Mouse (Mus musculus) intestine, embryonic 15.5 days (tissue): ENCODE measurements around the gene Tmco4. TPM values are rescaled to one million over a fixed set of nuclear protein-coding genes. Genes with fewer than 3 reads are reported as not detected.
A peak's percentile ranks its signal among the peaks of the same experiment; 100 is the strongest.

Experiments used
- ATAC-seq: fragments of 200-750 bp; cut with Nextera tagmentation; 2 replicates; pipeline ENCODE4 v1.8.0; 2017; ENCODE audit warnings: moderate TSS enrichment, moderate library complexity
- H3K27ac ChIP-seq: fragments of 300-500 bp; sonication (generic); 2 replicates; pipeline ENCODE4 v1.5.1; 2015; ENCODE audit warnings: mild to moderate bottlenecking, inconsistent platforms
- H3K27me3 ChIP-seq: fragments of 300-500 bp; sonication (generic); replicated peaks from 2 replicates; pipeline ENCODE4 v1.6.1; 2015; ENCODE audit warnings: inconsistent platforms
- H3K36me3 ChIP-seq: fragments of 300-500 bp; sonication (generic); 2 replicates; pipeline ENCODE4 v1.6.1; 2015; ENCODE audit warnings: inconsistent platforms
- H3K4me1 ChIP-seq: fragments of 300-500 bp; sonication (generic); replicated peaks from 2 replicates; pipeline ENCODE4 v1.6.1; 2015; ENCODE audit warnings: inconsistent platforms
- H3K4me2 ChIP-seq: fragments of 300-500 bp; sonication (generic); replicated peaks from 2 replicates; pipeline ENCODE4 v1.6.1; 2015; ENCODE audit warnings: mild to moderate bottlenecking, inconsistent platforms
- H3K4me3 ChIP-seq: fragments of 300-500 bp; sonication (generic); replicated peaks from 2 replicates; pipeline ENCODE4 v1.5.1; 2015; ENCODE audit warnings: inconsistent platforms
- H3K9ac ChIP-seq: fragments of 300-500 bp; sonication (generic); 2 replicates; pipeline ENCODE4 v1.6.1; 2015; ENCODE audit warnings: inconsistent platforms
- H3K9me3 ChIP-seq: fragments of 300-500 bp; sonication (generic); 2 replicates; pipeline ENCODE4 v1.6.1; 2016; ENCODE audit warnings: inconsistent platforms
- WGBS: fragments of 180-500 bp; shearing (Covaris S2); methylation state at CpG from one replicate; pipeline ENCODE4 v1.1.7; 2015; 5-methylcytosine and 5-hydroxymethylcytosine counted together
- polyA plus RNA-seq: library from polyadenylated mRNA; unstranded; fragments of >200 nt; fragmentation: Nextera tagmentation; extraction: Ambion mirVana; gene quantifications from 2 replicates; pipeline ENCODE4 v1.2.1, GENCODE M21; 2015

The Tmco4 gene
- polyA plus RNA-seq, 1 experiment from 2014 or later = 14.1 TPM

DNA sequence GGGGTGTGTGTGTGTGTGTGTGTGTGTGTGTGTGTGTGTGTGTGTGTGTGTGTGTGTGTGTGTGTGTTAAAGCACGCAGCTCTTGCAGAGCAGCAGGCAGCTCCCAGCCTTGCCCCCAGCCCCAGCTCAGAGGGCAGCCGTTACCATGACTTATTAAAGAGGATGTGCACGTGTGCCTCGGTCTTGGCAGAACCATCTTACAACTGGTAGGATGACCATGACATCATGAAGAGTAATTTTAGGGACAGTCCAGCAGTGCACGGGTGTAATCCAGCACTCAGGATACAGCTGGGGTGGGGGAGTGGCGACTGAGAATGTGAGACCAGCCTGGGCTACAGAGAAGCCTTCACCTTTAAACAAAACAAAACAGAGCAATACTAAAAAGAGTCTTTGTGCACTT, 32.5 kb downstream of the Tmco4 start:
- Histone ChIP-seq H3K9me3 (no peaks in the 10 kb centered on the region), H3K4me1 (peaks cover 14% of the 10 kb centered on the region; the same call in 1 of the 2 replicates), H3K4me2 (no peak overlapping the region), H3K9ac (no peak overlapping the region), H3K4me3 (no peak overlapping the region), H3K27me3 (no peaks in the 10 kb centered on the region), H3K36me3 (no peaks in the 10 kb centered on the region), H3K27ac (no peak overlapping the region)
- 54% methylated on average over 6 of the region's 6 CpGs for WGBS
- ATAC-seq = no peak

DNA sequence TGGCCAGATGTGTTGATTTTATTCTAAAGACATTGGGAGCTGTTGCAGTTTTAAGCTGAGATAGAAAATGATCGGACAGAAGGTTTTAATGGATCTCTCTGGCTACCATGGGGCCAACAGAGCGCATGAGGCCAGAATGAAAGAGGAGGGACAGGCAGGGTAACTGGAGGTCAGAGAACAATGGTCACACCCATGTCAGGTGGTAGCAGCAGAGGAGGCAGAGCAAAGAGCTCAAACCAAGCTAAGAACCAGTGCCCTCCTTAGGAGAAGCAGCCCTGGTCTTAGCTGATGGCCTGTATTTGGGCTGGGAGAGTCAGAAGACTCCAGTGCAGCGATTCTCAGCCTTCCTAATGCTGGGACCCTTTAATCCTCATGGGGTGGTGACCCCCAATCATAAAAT, 34.7 kb downstream of the Tmco4 start:
- H3K27me3 ChIP-seq = no peaks in the 10 kb centered on the region
- H3K4me2 ChIP-seq = no peak overlapping the region
- H3K9ac ChIP-seq = no peak overlapping the region
- H3K9me3 ChIP-seq = no peaks in the 10 kb centered on the region
- H3K36me3 ChIP-seq = no peaks in the 10 kb centered on the region
- H3K4me3 ChIP-seq = no peak overlapping the region
- peak overlapping the region; percentile 65 for H3K27ac ChIP-seq
- ATAC-seq = peak; percentile 50
- 0 out of 2 replicates have a peak, but pooled peaks cover 8% of the 10 kb centered on the region for H3K4me1 ChIP-seq
- WGBS = 73% methylated on average over 3 of the region's 3 CpGs

DNA sequence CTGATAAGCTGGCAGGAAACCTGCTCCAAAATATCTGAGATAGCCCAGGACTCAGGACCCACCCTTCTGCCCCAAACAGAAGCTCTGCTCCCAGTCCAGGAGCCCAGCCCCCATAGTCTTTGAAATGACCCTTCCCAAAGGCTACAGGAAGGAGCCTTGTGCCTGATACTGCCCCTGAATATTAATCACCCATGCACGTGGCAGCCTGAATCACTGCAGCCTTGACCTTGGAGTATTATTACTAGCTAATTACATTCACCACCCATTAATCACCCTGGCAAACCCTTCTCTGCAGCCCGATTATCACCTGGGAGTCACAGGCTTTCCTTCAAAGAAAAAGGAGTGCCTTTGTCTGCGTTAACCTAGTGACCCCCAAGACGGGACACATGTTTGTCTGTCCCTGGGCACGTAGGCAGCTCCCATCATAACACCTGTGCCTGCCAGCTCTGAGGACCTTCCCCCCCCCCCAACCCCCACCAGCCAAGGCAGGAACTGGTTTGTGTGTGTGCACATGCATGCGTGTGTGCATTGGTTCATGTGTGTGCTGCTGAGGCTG, 35.4 kb downstream of the Tmco4 start:
- no peak overlapping the region for H3K4me3 ChIP-seq
- 33% methylated on average over 6 of the region's 6 CpGs for WGBS
- H3K4me1 ChIP-seq = 0 out of 2 replicates have a peak, but pooled peaks cover 8% of the 10 kb centered on the region
- peak; percentile 71 for ATAC-seq
- H3K9me3 ChIP-seq = no peaks in the 10 kb centered on the region
- no peak overlapping the region for H3K4me2 ChIP-seq
- no peaks in the 10 kb centered on the region for H3K36me3 ChIP-seq
- no peak overlapping the region; the same call in 1 of the 2 replicates for H3K9ac ChIP-seq
- H3K27ac ChIP-seq = peak overlapping the region; percentile 65
- H3K27me3 ChIP-seq = no peaks in the 10 kb centered on the region

DNA sequence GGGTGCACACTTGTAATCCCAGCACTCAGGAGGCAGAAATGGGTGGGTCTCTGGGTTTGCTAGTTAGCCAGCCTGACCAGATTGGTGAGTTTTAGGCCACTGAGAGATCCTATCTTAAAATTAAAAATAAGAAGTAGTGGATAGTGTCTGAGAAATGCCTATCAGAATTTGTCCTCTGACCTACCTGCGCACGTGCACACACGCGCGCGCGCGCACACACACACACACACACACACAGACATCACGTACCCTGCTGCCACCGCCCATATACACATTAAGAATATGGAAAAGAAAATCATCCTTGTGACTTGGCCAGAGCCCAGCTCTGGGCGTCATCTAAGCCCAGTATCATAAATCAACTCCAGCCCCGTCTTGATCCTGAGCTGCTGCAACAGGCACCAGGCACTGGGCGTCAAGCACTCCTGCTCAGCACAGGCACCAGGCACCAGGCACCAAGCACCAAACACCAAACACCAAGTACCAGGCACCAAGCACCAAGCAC, 38.6 kb downstream of the Tmco4 start:
- Histone ChIP-seq H3K27ac (no peak overlapping the region), H3K9me3 (no peaks in the 10 kb centered on the region), H3K36me3 (no peaks in the 10 kb centered on the region), H3K4me2 (no peak overlapping the region), H3K4me3 (no peak overlapping the region), H3K4me1 (0 out of 2 replicates have a peak, but pooled peaks cover 8% of the 10 kb centered on the region), H3K27me3 (no peaks in the 10 kb centered on the region), H3K9ac (no peak overlapping the region)
- no peak; the same call in 1 of the 2 replicates for ATAC-seq
- WGBS = 72% methylated on average over 13 of the region's 13 CpGs

DNA sequence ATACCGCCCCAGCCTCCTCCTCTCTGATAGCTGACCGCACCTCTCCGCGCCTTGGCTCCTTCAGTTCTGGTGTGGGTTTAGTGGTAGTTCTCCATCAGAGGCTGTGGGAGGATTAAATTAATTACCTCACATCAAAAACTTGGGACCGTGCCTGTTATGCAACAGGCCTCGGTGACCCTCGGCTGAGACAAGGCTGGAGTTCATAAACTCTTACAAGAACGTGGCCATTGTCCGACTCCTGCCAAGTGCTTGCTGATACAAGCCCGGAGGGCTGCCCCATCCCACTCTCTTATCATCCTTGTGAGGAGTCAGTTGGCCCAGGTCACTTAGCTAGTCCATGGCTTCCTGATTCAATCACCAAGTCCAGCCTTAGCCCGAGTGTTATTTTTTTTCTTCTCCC, 40.6 kb downstream of the Tmco4 start:
- H3K4me2 ChIP-seq = no peak overlapping the region
- 81% methylated on average over 11 of the region's 11 CpGs for WGBS

DNA sequence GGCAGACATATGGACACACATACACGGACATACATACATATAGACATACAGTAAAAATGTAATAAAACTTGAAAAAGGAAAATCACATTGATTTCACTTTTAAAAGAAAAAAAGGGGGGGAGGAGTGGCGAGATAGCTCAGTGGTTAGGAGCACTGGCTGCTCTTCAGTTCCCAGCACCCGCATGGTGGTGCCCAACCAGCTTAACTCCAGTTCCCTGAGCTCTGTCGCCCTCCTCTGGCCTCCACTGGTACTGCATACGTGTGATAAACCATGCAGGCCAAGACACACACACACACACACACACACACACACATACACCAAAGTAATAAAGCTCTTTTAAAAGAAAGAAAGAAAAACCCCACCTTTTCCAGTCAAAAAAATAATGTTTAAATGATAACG, 42.1 kb downstream of the Tmco4 start:
- H3K4me3 ChIP-seq = no peak overlapping the region
- H3K27me3 ChIP-seq = no peaks in the 10 kb centered on the region
- peaks cover 4% of the 10 kb centered on the region; the same call in 1 of the 2 replicates for H3K4me1 ChIP-seq
- no peak overlapping the region for H3K27ac ChIP-seq
- 78% methylated on average over 6 of the region's 6 CpGs for WGBS
- no peak overlapping the region for H3K4me2 ChIP-seq
- H3K9me3 ChIP-seq = no peaks in the 10 kb centered on the region
- no peak overlapping the region for H3K9ac ChIP-seq
- H3K36me3 ChIP-seq = no peaks in the 10 kb centered on the region
- ATAC-seq = no peak

More for the DNA sequence above, 40.6 kb downstream of the Tmco4 start:
- H3K9ac ChIP-seq = no peak overlapping the region
- H3K9me3 ChIP-seq = no peaks in the 10 kb centered on the region
- H3K27me3 ChIP-seq = no peaks in the 10 kb centered on the region
- no peak overlapping the region for H3K27ac ChIP-seq
- H3K36me3 ChIP-seq = no peaks in the 10 kb centered on the region
- no peak for ATAC-seq
- peaks cover 4% of the 10 kb centered on the region; the same call in 1 of the 2 replicates for H3K4me1 ChIP-seq
- H3K4me3 ChIP-seq = no peak overlapping the region

DNA sequence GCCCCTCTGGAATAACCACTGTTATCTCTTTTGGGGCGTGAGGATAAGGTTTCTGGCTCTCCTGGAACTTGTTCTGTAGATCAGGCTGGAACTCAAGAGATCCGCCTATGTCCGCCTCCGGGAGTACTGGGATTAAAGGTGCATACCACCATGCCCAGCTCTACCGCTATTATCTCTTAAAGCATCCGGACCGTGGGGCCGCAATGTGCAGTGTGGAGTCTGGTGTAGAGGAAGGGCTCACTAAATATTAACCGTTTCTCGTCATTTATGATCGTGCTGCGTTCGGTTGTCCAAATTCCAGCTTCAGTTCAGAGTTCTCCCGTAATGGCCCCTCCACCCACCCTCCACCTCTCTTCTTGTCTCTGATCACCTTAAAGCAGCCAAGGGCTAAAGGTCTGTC, 45.7 kb downstream of the Tmco4 start:
- Histone ChIP-seq H3K27me3 (no peaks in the 10 kb centered on the region), H3K4me2 (peak overlapping the region; percentile 26; the same call in 1 of the 2 replicates), H3K4me1 (peaks cover 4% of the 10 kb centered on the region; the same call in 1 of the 2 replicates), H3K36me3 (no peaks in the 10 kb centered on the region), H3K4me3 (no peak overlapping the region), H3K9ac (no peak overlapping the region), H3K27ac (peak overlapping the region; percentile 77), H3K9me3 (no peaks in the 10 kb centered on the region)
- 55% methylated on average over 14 of the region's 14 CpGs for WGBS
- peak; percentile 86 for ATAC-seq

DNA sequence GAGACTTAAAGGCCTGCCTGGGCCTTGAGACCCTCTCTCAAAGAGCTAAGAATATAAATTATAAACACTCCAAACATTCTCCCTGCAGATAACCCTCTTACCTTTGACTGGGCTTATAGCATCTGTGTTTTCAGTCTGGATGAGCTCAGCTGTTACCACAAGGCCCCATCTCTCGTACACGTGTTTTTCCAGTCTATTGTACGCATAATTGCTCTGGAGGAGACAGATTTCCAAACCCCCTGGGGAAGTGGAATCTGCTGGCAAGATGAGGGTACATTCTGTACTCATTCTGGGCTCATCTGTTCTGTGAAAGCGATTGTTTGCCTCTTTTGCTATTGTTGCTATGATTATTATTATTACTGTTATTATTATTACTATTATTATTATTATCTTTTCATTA, 46.3 kb downstream of the Tmco4 start:
- H3K4me2 ChIP-seq = peak overlapping the region; percentile 26
- no peaks in the 10 kb centered on the region for H3K9me3 ChIP-seq
- H3K27ac ChIP-seq = peak overlapping the region; percentile 77
- peaks cover 4% of the 10 kb centered on the region; the same call in 1 of the 2 replicates for H3K4me1 ChIP-seq
- peak; percentile 15; the same call in 1 of the 2 replicates for ATAC-seq
- WGBS = 52% methylated on average over 4 of the region's 4 CpGs
- no peaks in the 10 kb centered on the region for H3K27me3 ChIP-seq
- H3K9ac ChIP-seq = no peak overlapping the region
- no peak overlapping the region for H3K4me3 ChIP-seq
- H3K36me3 ChIP-seq = no peaks in the 10 kb centered on the region

DNA sequence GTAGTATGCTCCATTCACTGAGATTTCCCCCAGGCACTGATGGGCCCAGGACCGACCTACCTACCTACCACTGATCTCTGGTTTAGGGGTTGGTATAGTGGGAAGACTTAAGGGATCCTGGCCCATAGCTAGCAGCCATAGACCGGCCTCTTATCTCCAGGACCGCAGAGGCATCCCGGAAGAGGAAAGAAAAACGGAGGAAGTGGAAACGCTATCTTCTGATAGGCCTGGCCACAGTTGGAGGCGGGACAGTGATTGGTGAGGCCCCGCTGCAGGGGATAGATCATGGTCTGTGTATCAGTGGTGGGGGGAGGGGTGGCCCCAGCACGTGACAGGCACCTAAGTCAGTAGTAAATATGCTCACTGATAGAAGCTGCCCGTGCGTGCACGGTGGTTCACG, 46.7 kb downstream of the Tmco4 start:
- peak overlapping the region; percentile 26; the same call in 1 of the 2 replicates for H3K4me2 ChIP-seq
- H3K27me3 ChIP-seq = no peaks in the 10 kb centered on the region
- no peaks in the 10 kb centered on the region for H3K9me3 ChIP-seq
- H3K4me1 ChIP-seq = peaks cover 4% of the 10 kb centered on the region; the same call in 1 of the 2 replicates
- H3K27ac ChIP-seq = peak overlapping the region; percentile 77; the same call in 1 of the 2 replicates
- peak; percentile 83 for ATAC-seq
- WGBS = 40% methylated on average over 13 of the region's 13 CpGs
- H3K9ac ChIP-seq = no peak overlapping the region
- no peak overlapping the region for H3K4me3 ChIP-seq
- no peaks in the 10 kb centered on the region for H3K36me3 ChIP-seq

DNA sequence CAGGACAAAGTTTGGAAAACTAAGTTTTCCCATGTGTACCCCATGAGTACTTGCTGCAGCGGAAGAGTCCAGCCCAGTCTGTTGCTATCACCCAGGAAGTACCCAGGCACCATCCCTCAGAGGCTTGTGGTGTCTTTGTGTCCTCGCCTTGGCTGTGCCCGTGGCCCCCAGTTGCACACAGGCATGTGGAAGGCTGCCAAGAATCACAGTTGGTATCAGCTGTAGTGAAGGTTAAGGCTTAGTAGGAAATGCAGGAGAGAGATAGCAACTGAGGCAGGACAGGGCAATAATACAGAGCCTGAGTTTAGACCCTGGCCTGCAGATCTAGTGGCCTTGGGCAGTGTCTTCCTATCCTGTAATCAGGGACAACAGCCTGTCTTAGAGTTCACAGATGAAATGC, 47.7 kb downstream of the Tmco4 start:
- H3K27me3 ChIP-seq = no peaks in the 10 kb centered on the region
- H3K4me3 ChIP-seq = no peak overlapping the region
- peak overlapping the region; percentile 12; the same call in 1 of the 2 replicates for H3K4me2 ChIP-seq
- H3K4me1 ChIP-seq = peaks cover 4% of the 10 kb centered on the region; the same call in 1 of the 2 replicates
- WGBS = 67% methylated on average over 3 of the region's 3 CpGs
- H3K9ac ChIP-seq = no peak overlapping the region
- H3K27ac ChIP-seq = peak overlapping the region; percentile 61
- H3K36me3 ChIP-seq = no peaks in the 10 kb centered on the region
- no peak for ATAC-seq
- H3K9me3 ChIP-seq = no peaks in the 10 kb centered on the region

DNA sequence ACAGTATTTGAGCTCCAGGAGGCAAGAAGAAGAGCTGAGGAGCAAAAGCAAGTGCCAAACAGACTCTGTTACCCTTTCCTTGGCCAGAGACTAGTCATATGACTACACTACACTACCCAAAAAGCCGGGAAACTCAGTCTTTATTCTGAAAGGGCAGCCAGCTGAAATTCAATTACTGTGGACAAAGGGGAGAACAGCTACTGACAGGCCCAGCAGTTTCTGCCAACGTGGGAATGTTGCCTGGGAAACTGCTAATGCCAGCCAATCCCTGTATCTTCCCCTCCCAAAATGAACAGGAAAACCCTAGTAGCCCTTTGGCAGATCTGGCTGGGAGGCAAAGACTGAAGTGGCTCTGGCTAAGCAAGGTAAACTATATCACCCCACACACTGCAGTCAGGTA, 51.7 kb downstream of the Tmco4 start:
- WGBS = 44% methylated on average over 2 of the region's 2 CpGs
- no peak for ATAC-seq

DNA sequence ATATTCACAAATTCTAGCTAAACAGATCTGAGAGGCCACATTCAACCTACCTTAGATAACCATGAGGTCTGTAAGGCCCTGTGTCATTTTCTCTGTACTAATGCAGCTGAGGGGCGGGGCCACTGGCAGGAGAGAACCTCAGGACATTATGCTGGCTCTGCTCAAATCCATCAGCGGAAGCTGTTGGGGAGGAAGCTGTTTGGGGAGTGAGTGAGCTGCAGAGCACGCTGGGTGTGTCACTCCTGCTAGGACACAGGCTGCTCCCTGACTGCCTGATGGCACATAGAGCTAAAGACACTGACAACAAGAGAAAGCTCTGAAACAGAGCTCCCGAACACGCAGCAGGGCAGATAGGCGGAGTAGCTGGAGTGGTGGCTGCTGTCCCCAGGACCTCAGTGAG, 58.0 kb downstream of the Tmco4 start:
- Histone ChIP-seq H3K9ac (no peak overlapping the region), H3K9me3 (no peaks in the 10 kb centered on the region), H3K36me3 (no peaks in the 10 kb centered on the region), H3K4me1 (no peaks in the 10 kb centered on the region), H3K4me3 (no peak overlapping the region), H3K4me2 (no peak overlapping the region), H3K27ac (no peak overlapping the region), H3K27me3 (no peaks in the 10 kb centered on the region)
- ATAC-seq = no peak
- WGBS = 62% methylated on average over 6 of the region's 6 CpGs

More for the DNA sequence above, 51.7 kb downstream of the Tmco4 start:
- Histone ChIP-seq H3K4me2 (no peak overlapping the region), H3K9me3 (no peaks in the 10 kb centered on the region), H3K36me3 (no peaks in the 10 kb centered on the region), H3K9ac (no peak overlapping the region), H3K27me3 (no peaks in the 10 kb centered on the region), H3K27ac (no peak overlapping the region), H3K4me1 (no peaks in the 10 kb centered on the region), H3K4me3 (no peak overlapping the region)

DNA sequence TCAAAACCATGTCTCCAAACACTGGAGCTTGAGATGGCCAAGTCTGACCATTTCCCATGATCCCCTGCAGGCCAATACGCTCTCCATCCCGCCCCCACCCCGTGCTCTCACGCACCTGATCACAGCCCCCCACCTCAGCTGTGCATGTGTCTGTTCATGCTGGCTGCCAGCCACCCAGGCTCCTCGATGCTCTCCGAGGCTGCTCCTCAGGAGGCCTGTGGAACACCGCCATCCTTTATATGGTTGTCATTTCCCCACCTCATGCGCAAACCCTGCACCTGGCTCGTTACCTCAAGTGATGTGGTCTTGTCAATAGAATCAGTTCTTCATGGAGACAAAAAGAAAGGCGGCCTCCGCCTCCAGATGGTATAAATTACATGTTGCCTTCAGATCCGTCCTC, 59.8 kb downstream of the Tmco4 start:
- Histone ChIP-seq H3K9ac (no peak overlapping the region), H3K9me3 (no peaks in the 10 kb centered on the region), H3K36me3 (no peaks in the 10 kb centered on the region), H3K4me1 (no peaks in the 10 kb centered on the region), H3K27me3 (no peaks in the 10 kb centered on the region), H3K27ac (no peak overlapping the region), H3K4me3 (no peak overlapping the region), H3K4me2 (no peak overlapping the region)
- no peak for ATAC-seq
- WGBS = 85% methylated on average over 12 of the region's 12 CpGs
